Mouse (Mus musculus) small intestine, adult 2 months (tissue): ENCODE data around the gene Ampd2. TPM values are rescaled to one million over a fixed set of nuclear protein-coding genes. Genes with fewer than 3 reads are reported as not detected.

Source experiments
- H3K27ac ChIP-seq: fragments of 200-500 bp; 2 replicates; pipeline ENCODE4 v1.5.1; 2012; ENCODE audit warnings: low read depth, low read length, control low read depth, inconsistent platforms; ENCODE audit not compliant: insufficient read depth
- H3K27me3 ChIP-seq: fragments of 200-500 bp; 2 replicates; pipeline ENCODE4 v1.6.1; 2012; ENCODE audit warnings: mild to moderate bottlenecking, moderate library complexity, low read length, inconsistent platforms; ENCODE audit not compliant: control insufficient read depth, insufficient read depth
- H3K36me3 ChIP-seq: fragments of 200-500 bp; 2 replicates; pipeline ENCODE4 v1.6.1; 2012; ENCODE audit warnings: mild to moderate bottlenecking, low read length, control low read depth, inconsistent platforms; ENCODE audit not compliant: control insufficient read depth, insufficient read depth
- H3K4me1 ChIP-seq: fragments of 200-500 bp; 2 replicates; pipeline ENCODE4 v1.6.1; 2012; ENCODE audit warnings: low read length, inconsistent platforms, mixed read lengths; ENCODE audit not compliant: control insufficient read depth, insufficient read depth, insufficient read length
- H3K4me3 ChIP-seq: fragments of 200-500 bp; 2 replicates; pipeline ENCODE4 v1.5.1; 2012; ENCODE audit warnings: low read depth, mild to moderate bottlenecking, control low read depth, inconsistent platforms, low read length, moderate library complexity
- CTCF ChIP-seq: fragments of 200-500 bp; IDR thresholded peaks from 2 replicates; pipeline ENCODE4 v1.5.1; 2012; ENCODE audit warnings: low read depth, mild to moderate bottlenecking, control low read depth, inconsistent platforms, low read length, moderate library complexity, mixed read lengths; ENCODE audit not compliant: insufficient replicate concordance, insufficient read length; ENCODE audit errors: extremely low read depth
- POLR2A ChIP-seq: fragments of 200-500 bp; IDR thresholded peaks from 2 replicates; pipeline ENCODE4 v1.6.1; 2012; ENCODE audit warnings: low read depth, mild to moderate bottlenecking, control low read depth, inconsistent platforms, low read length, moderate library complexity
- WGBS: fragments of 180-500 bp; shearing (Covaris S2); methylation state at CpG from one replicate; pipeline ENCODE4 v1.1.7; 2018; 5-methylcytosine and 5-hydroxymethylcytosine counted together
- polyA plus RNA-seq: library from polyadenylated mRNA; depleted of rRNA; stranded (reverse); fragments of >200 nt; gene quantifications from 2 replicates; pipeline ENCODE4 v1.2.3, GENCODE M21; 2012

The Ampd2 gene
- polyA plus RNA-seq, 1 experiment: 107 TPM

- TF ChIP-seq POLR2A: no peak
- TF ChIP-seq CTCF: no peak
- WGBS: 74% methylated on average over 8 of the region's 8 CpGs
Observed at GRCm38 (mm10) chr3:108096226-108096625, 9.8 kb upstream of the Ampd2 start.

GRCm38 (mm10) chr3:108094976-108095760 is 8.7 kb upstream of the Ampd2 start:
- Histone ChIP-seq H3K36me3 (no peaks in the 10 kb centered on the region), H3K27me3 (no peaks in the 10 kb centered on the region), H3K4me3 (no peak overlapping the region), H3K4me1 (no peaks in the 10 kb centered on the region), H3K27ac (no peak overlapping the region)
- WGBS: 95% methylated on average over 12 of the region's 12 CpGs
- no peak for TF ChIP-seq POLR2A
- no peak for TF ChIP-seq CTCF

More at GRCm38 (mm10) chr3:108096226-108096625, 9.8 kb upstream of the Ampd2 start:
- Histone ChIP-seq H3K36me3 (no peaks in the 10 kb centered on the region), H3K27ac (no peak overlapping the region), H3K27me3 (no peaks in the 10 kb centered on the region), H3K4me1 (no peaks in the 10 kb centered on the region), H3K4me3 (no peak overlapping the region)

- Histone ChIP-seq H3K27me3 (no peaks in the 10 kb centered on the region), H3K4me1 (no peaks in the 10 kb centered on the region), H3K4me3 (no peak overlapping the region), H3K36me3 (no peaks in the 10 kb centered on the region), H3K27ac (no peak overlapping the region)
- no peak for TF ChIP-seq POLR2A
- no peak for TF ChIP-seq CTCF
- 85% methylated on average over 1 of the region's 1 CpGs for WGBS
Observed at GRCm38 (mm10) chr3:108094146-108094545, 7.7 kb upstream of the Ampd2 start.

GRCm38 (mm10) chr3:108093306-108093705 is 6.9 kb upstream of the Ampd2 start:
- Histone ChIP-seq H3K4me1 (no peaks in the 10 kb centered on the region), H3K4me3 (no peak overlapping the region), H3K27me3 (no peaks in the 10 kb centered on the region), H3K36me3 (no peaks in the 10 kb centered on the region), H3K27ac (no peak overlapping the region)
- TF ChIP-seq POLR2A (no peak), CTCF (no peak)
- 67% methylated on average over 6 of the region's 6 CpGs for WGBS

GRCm38 (mm10) chr3:108092536-108093115 is 6.2 kb upstream of the Ampd2 start, which contains the start of gene Gnat2:
TSS of gene Gnat2 (plus strand) at chr3:108092789.
- Histone ChIP-seq H3K27me3 (no peaks in the 10 kb centered on the region), H3K36me3 (no peaks in the 10 kb centered on the region), H3K4me1 (no peaks in the 10 kb centered on the region), H3K27ac (no peak within 1 kb of the TSS), H3K4me3 (no peak within 1 kb of the TSS)
- TF ChIP-seq CTCF (no peak), POLR2A (no peak)
- WGBS: 85% methylated on average over 15 of the region's 15 CpGs

GRCm38 (mm10) chr3:108092030-108092429 is 5.6 kb upstream of the Ampd2 start:
- H3K36me3 ChIP-seq: no peaks in the 10 kb centered on the region
- no peaks in the 10 kb centered on the region for H3K27me3 ChIP-seq
- TF ChIP-seq POLR2A: no peak
- TF ChIP-seq CTCF: no peak
- no peaks in the 10 kb centered on the region for H3K4me1 ChIP-seq
- no peak overlapping the region for H3K27ac ChIP-seq
- no peak overlapping the region for H3K4me3 ChIP-seq
- 82% methylated on average over 6 of the region's 6 CpGs for WGBS

GRCm38 (mm10) chr3:108090561-108090960 is 4.1 kb upstream of the Ampd2 start:
- WGBS: 80% methylated on average over 2 of the region's 2 CpGs

More at GRCm38 (mm10) chr3:108090561-108090960, 4.1 kb upstream of the Ampd2 start:
- Histone ChIP-seq H3K36me3 (no peaks in the 10 kb centered on the region), H3K4me1 (peaks cover 5% of the 10 kb centered on the region; the same call in 1 of the 2 replicates), H3K4me3 (no peak overlapping the region), H3K27ac (no peak overlapping the region), H3K27me3 (no peaks in the 10 kb centered on the region)
- TF ChIP-seq POLR2A (no peak), CTCF (no peak)
